Mouse (Mus musculus): ENCODE results near the gene Zfp712.

The Zfp712 gene

DNA sequence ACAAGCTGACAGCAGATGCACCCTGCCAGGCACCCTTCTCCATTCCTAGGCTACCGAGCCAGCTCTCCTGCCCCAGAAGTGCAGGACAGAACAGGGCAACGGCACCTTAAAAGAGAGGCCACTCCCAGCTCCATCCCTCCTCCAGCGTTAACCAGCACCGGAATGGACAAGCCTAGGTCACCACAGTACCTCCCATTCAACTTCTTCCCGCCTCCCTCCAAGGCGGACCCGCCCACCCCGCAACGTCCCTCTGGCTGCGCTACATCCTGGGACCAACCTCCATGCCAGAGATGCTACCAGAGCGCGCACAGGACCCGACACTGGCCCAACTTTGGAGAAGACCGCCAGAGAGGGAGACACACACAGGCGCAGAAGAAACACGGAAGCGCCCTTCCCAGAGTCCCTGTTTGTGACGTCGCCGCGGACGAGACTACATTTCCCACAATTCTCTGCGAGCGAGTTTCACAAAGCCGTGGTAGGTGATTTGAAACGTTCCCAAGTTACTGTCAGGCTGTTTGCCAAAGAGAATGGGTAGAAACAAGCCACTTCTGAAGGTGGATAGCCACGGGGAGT, at the start of gene Zfp712:
TSS of gene Zfp712 (minus strand) at position 385 of the 573 bp plus-strand sequence.
- DNase-seq (ENCODE audit: low spot score) = peak; percentile 75

DNA sequence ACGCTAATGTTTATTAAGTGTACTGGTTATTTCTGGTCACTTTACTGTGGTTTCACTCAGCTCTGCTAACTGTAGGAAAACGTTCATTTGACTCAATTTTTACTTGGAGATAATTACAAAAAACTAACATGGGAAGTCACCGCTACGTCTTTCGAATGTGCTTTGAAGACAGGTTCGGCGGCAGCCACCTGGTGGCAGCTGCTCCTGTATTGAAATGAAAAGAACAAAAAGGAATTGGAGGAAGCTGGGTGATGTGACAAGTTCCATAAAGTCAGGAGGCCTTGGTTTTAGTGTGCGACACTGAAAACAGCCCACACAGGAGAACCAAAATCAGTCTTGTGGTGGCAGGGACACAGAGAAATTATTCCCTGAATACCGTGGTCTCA, 47.8 kb upstream of the Zfp712 start:
- DNase-seq (ENCODE audit: low spot score) = no peak

DNA sequence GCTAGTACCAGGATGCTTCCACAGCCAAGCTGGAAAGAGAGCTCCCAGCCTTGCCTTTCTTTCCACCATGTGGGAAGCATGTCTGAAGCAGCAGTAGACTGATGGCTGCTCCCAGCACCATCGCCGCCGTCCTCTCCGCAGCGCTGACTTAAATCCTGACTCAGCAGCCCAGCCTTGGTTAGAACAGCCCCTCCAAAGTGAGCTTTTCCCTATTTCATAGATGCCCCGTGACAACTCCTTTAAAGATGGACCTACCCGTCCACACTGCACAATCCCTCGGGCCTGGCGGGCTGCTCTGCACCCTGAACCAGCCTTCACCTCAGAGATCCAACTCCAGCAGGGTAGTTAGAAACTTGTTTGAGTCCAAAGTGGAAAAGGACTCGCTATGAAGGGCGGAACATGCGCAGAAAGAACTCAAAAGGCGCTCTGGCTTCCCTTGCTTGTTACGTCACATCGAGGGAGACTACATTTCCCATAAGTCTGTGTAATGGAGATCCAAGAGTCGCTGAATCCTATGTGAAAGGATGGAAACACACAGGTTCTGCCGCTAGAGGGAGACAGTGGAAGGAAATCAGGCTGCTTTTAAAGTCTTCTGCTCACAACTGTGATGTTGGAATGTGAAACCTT, 47.3 kb upstream of the Zfp712 start, which contains the start of gene Gm28557:
TSS of gene Gm28557 (minus strand) at position 411 of the 627 bp plus-strand sequence.
- peak; percentile 60 for DNase-seq (ENCODE audit: low spot score)

DNA sequence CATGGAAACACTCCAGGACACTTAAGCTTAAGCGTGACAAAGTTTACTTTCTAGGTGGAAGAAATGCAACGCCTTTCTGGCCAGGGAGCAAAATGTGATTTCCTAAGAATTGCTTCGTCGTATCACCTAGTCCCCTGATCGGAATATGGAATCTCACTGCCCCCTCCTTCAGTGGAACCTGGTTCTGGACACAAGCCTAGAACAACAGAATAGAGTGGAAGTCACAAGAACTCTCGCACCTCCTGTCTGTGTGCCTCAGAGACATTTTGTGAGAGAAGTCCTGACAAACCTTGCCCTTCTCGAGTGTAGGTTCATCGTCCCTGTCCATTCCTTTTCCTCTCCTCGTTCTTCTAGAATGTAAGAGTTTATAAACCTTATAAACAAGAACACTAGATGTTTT, 46.7 kb upstream of the Zfp712 start:
- no peak for DNase-seq (ENCODE audit: low spot score)

DNA sequence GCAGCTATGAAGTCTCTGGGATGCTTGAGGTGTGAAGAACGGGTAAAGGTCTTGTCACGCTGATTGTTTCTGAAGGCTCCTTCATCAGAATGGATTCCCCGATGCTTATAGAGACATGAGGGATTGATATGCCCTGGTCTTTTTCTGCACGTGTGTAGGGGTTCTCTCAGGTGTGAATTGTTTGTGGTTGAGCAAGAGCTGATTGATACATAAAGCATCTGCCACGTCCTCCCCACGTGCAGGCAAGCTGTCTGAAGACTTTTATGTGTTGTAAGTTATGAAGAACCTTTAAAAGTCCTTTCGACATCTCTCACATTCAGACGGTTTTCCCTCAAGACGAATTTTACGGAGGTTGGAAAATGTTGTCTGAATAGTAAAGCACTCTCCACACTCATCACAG, 36.9 kb upstream of the Zfp712 start, which contains the start of gene Zfp708:
TSS of gene Zfp708 (minus strand) at position 101 of the 400 bp plus-strand sequence.
- DNase-seq (ENCODE audit: low spot score) = no peak

DNA sequence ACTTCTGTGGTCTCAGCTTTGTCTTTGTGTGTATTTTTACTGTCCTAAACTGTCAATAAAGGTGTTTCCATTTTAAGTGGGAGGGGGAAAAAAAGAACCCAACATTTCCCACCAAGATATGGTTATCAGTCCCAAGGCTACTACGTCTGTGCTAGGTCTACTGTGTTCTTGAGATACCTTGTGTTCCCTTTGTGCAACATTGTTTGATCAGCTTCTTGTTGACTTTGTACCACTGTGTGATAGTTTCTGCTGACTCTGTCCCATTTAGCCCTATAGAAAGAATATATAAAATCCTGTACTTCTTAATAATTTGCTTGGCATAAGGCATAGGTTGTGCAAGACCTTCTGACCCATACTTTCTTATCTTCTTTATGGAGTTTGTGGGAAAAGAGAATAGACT, 29.2 kb upstream of the Zfp712 start:
- no peak for DNase-seq (ENCODE audit: low spot score)

DNA sequence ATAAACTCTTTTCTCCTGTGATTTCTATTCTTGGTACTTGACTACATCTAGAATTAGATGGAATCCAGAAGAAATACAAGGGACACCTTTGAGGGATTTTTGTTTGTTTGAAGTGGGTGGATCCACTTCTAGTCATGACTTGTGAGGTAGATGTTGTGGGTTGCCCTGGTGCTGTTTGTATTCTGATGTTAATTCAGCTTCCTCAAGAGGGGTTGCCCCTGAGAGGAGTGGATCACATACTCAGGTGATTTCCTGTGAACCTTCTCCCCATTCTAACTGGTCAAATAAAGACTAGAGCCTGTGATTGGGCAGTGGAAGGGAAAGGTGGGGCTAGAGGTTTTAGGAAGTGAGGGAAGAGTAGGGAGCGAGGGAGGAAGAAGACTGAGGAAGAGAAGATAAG, 21.0 kb upstream of the Zfp712 start:
- DNase-seq (ENCODE audit: low spot score) = no peak

DNA sequence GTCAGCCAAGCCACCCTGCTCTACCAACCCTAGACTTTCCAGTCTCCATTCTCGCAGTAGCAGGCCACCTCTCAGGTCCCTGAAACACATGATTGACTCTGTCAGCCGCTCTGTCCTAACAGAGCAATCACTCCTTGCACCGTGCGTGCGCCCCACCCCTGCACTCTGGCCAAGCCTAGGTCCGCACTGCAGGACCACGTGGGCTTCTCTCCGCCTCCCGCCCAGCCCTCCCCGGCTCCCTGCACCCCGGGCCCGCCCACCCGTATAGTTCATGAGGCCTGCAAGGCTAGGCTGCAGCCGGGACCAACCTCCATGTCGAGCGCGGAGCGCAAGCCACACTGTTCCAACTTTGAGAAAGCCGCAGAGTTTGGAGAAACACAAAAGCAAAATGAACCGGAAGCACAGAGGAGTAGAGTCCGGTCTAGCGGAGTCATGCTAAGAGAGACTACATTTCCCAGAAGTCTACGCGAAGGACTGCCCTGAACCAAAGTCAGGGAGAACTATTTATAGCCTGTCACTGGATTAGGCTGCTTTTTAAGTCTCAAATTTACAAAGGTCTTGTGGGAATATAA, 20.3 kb upstream of the Zfp712 start:
- DNase-seq (ENCODE audit: low spot score) = peak; percentile 39

DNA sequence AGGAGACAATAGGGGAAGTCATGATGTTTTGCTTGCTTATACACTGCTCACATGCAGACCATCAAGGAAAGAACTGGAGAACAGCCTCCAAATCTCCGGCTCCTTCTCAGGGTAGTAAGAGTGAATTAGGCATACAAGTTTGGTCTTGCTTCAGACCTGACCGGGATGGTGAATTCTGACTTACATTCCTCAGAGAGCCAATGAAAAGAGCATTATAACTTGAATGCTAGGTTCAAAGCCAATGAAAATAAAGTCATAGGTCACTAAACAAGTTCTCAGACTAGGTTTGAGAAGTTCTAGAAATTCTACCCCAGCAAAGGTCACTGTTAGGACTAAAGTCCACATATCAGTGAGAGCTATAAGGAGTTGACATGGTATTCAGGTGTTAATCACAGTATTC, 16.3 kb upstream of the Zfp712 start:
- no peak for DNase-seq (ENCODE audit: low spot score)

DNA sequence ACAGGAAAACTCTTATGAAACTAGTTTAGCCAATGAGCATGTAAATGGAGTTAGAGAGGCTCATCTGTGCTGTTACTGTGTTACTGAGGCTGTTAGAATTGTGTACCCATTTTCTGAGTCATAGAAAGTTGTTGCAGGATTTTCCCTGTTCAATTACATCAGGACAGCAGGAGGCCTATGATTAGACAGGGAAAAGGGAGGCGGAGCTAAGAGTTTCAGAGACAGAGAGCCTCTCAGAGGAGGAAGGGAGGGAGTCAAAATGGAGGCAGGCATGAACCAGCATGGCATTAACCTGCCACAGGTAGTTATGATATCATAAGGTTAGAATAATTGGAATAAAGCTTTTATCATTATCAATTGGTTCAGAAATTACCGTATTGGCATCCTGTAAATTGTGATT, 11.8 kb upstream of the Zfp712 start:
- no peak for DNase-seq (ENCODE audit: low spot score)

DNA sequence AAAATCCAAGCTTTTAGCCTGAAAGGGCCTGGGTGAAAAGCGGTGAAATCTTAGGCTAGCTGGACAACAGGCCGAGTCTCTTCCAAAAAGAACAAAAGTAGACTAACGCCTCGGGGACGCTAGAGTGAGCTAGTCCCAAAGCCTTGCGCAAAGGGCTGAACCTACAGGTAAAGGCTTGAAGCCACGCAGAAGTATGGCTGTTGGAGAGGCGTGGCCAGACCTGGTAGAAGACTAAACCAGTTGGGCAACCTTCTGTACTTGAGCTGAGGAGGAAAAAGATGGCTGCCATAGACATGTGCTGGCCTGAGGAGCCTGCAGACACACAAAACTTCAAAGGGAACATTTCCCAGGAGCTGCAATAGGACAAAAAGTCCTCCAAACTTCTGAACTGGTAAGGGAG, 4.4 kb upstream of the Zfp712 start:
- DNase-seq (ENCODE audit: low spot score) = no peak

DNA sequence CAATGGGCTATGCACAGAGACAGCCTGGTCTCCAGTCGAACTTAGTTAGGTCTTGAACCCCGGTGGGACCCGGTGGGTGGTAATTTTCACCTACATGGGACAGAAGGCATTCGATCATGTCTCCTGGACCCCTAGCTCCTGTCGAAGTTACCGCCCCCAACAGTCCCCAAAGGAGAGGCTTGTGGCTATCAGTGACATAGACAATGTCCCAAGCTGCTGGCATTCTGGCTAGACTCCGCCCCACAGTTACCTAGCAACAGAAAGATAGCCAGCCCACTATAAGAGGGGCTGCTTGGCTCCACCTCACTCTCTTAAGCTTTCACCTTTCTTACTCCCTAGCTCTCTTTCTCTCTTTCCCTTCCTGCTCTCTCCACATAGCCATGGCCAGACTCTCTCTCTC, 1.5 kb upstream of the Zfp712 start:
- no peak for DNase-seq (ENCODE audit: low spot score)

DNA sequence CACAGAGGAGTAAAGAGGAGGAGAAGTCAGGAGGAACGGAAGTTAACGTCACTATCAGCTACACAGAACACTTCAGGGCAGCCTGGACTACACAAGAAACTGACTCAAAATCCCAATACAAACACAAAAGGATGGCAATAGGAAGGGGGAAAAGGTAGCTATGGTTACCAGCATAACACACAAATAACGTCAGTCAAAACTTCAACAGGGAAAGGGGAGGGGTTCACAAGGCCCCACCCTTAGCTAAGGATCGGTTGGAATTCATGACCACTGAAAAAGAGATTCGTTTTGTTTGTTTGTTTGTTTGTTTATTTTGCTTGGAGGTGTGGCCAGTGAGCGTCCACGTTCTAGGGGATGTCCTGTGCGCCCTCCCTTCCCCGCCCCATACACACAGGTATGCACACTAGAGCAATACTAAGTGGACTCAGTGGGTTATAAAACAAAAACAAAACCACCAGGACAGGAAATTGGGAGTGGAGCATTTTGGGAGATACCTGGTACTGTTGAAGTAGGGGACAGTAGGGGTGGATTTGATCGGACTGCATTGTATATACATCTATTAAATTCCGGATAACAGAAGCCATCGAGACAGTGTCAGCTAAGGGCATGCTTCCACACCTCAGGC, 697 bp downstream of the Zfp712 start:
- DNase-seq (ENCODE audit: low spot score) = no peak
